Mouse (Mus musculus) kidney, postnatal 0 days (tissue): ENCODE measurements around the gene Mrpl52. TPM values are rescaled to one million over a fixed set of nuclear protein-coding genes. Genes with fewer than 3 reads are reported as not detected.
A peak's percentile ranks its signal among the peaks of the same experiment; 100 is the strongest.

Experiments used
- ATAC-seq: fragments of 200-750 bp; cut with Nextera tagmentation; replicated peaks from 2 replicates; pipeline ENCODE4 v1.8.0; 2017; ENCODE audit warnings: low read depth, moderate number of reproducible peaks, moderate TSS enrichment, moderate library complexity; ENCODE audit not compliant: low FRiP score
- DNase-seq: peaks from one replicate; pipeline ENCODE4 v3.0.0-alpha.2; 2016; ENCODE audit warnings: low spot score
- H3K27ac ChIP-seq: fragments of 300-500 bp; sonication (generic); 2 replicates; pipeline ENCODE4 v1.5.1; 2014; ENCODE audit warnings: mild to moderate bottlenecking
- H3K27me3 ChIP-seq: fragments of 300-500 bp; sonication (generic); 2 replicates; pipeline ENCODE4 v1.6.1; 2014; ENCODE audit warnings: low read length, mixed read lengths; ENCODE audit not compliant: insufficient read depth
- H3K36me3 ChIP-seq: fragments of 300-500 bp; sonication (generic); 2 replicates; pipeline ENCODE4 v1.6.1; 2014; ENCODE audit warnings: low read length, mixed read lengths; ENCODE audit not compliant: insufficient read depth
- H3K4me1 ChIP-seq: fragments of 300-500 bp; sonication (generic); replicated peaks from 2 replicates; pipeline ENCODE4 v1.6.1; 2014; ENCODE audit warnings: antibody characterized with exemption, low read length, mixed read lengths; ENCODE audit not compliant: insufficient read depth
- H3K4me2 ChIP-seq: fragments of 300-500 bp; sonication (generic); 2 replicates; pipeline ENCODE4 v1.6.1; 2014; ENCODE audit warnings: mild to moderate bottlenecking, low read length, moderate library complexity, mixed read lengths
- H3K4me3 ChIP-seq: fragments of 300-500 bp; sonication (generic); replicated peaks from 2 replicates; pipeline ENCODE4 v1.5.1; 2014; ENCODE audit warnings: low read depth, low read length
- H3K9ac ChIP-seq: fragments of 300-500 bp; sonication (generic); 2 replicates; pipeline ENCODE4 v1.6.1; 2014; ENCODE audit warnings: low read depth, low read length
- H3K9me3 ChIP-seq: fragments of 300-500 bp; sonication (generic); replicated peaks from 2 replicates; pipeline ENCODE4 v1.6.1; 2016; ENCODE audit warnings: low read length, inconsistent platforms, mixed read lengths
- CTCF ChIP-seq: IDR thresholded peaks from 2 replicates; pipeline ENCODE4 v1.5.1; 2016; ENCODE audit warnings: antibody characterized with exemption, low read depth, mild to moderate bottlenecking, moderate library complexity
- WGBS: fragments of 180-500 bp; shearing (Covaris S2); extraction: QIAGEN DNeasy Blood & Tissue Kit; methylation state at CpG from one replicate; pipeline ENCODE4 v1.1.7; 2014; 5-methylcytosine and 5-hydroxymethylcytosine counted together
- polyA plus RNA-seq: library from polyadenylated mRNA; unstranded; fragments of >200 nt; fragmentation: Nextera tagmentation; extraction: Ambion mirVana; gene quantifications from 2 replicates; pipeline ENCODE4 v1.2.1, GENCODE M21; 2015

Gene Mrpl52
- polyA plus RNA-seq, 1 experiment from 2014 or later = 408 TPM

DNA sequence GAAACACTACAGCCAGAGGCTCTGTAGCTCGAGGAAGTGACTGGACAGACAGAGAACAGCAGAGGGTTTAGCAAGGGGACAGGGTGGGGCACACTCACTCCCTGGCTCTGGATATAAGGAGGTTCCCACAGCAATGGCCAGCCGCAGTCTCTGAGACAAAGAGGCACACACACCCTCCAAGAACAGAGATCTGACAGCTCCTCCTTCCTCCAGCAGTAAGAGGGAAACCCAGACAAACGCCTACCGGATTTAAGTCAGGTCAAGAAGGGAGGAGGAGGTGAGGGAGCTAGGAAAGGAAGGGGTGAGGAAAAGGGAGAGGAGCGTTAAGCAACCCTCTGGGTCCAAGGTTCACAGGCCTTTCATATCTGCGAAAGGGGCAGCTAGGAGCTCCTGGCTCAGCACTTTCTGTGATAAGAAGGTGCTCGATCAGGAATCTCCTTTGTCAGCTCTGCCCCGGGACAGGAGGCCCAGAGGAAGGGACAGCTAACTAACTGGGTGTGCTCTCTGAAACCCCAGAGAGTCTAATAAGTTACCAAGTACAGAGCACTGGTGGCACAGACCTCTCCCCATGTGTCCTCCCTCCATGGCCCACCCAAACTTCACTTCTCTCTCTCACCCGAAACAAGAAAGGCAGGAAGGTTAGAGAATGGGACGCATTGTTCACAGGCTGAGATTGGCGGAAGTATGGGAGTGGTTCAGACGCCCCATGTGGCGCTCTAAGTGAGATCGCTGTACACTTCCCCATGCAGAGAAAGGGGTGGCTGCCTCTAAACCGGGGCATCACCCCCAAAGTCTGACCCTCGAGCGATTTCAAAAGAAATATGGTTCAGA is 16.5 kb upstream of the Mrpl52 start:
- H3K4me3 ChIP-seq = no peak overlapping the region; the same call in 1 of the 2 replicates

DNA sequence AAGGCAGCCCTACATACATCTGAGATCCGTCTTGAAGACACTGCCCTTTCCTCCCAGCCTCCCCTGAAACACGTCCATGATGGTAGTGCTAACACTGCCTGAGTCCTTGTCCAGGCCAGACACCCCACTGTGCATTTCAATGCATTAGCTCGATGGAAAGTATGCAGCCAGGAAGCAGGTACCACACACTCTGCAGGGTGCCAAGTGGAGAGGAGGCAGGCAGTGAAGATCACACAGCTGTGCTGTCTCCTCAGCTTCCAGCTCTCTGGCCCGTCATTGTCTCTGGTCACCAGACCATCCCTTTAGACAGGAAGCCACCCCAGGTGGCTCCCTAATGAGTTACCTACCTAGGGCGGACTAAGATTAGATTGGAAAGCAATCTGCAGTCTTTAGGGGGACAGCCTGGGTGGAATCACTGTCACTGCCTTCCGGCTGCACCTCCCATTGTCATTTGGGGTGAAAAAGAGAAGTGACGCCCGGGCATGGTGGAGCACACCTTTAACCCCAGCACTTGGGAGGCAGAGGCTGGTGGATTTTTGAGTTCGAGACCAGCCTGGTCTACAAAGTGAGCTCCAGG is 14.6 kb upstream of the Mrpl52 start:
- ATAC-seq (no peak), DNase-seq (no peak)
- Histone ChIP-seq H3K9ac (no peak overlapping the region), H3K4me3 (no peak overlapping the region), H3K4me1 (peaks cover 26% of the 10 kb centered on the region), H3K4me2 (no peak overlapping the region), H3K36me3 (no peaks in the 10 kb centered on the region), H3K27ac (no peak overlapping the region), H3K9me3 (no peaks in the 10 kb centered on the region), H3K27me3 (no peaks in the 10 kb centered on the region)
- WGBS = 66% methylated on average over 9 of the region's 9 CpGs
- no peak for TF ChIP-seq CTCF

More for the DNA sequence above, 16.5 kb upstream of the Mrpl52 start:
- Histone ChIP-seq H3K27ac (peak overlapping the region; percentile 77), H3K9ac (peak overlapping the region; percentile 0; the same call in 1 of the 2 replicates), H3K9me3 (no peaks in the 10 kb centered on the region), H3K27me3 (no peaks in the 10 kb centered on the region), H3K4me2 (peak overlapping the region; percentile 44), H3K4me1 (peaks cover 21% of the 10 kb centered on the region), H3K36me3 (no peaks in the 10 kb centered on the region)
- ATAC-seq (peak; percentile 50; the same call in 1 of the 2 replicates), DNase-seq (no peak)
- TF ChIP-seq CTCF = no peak
- 36% methylated on average over 17 of the region's 17 CpGs for WGBS

DNA sequence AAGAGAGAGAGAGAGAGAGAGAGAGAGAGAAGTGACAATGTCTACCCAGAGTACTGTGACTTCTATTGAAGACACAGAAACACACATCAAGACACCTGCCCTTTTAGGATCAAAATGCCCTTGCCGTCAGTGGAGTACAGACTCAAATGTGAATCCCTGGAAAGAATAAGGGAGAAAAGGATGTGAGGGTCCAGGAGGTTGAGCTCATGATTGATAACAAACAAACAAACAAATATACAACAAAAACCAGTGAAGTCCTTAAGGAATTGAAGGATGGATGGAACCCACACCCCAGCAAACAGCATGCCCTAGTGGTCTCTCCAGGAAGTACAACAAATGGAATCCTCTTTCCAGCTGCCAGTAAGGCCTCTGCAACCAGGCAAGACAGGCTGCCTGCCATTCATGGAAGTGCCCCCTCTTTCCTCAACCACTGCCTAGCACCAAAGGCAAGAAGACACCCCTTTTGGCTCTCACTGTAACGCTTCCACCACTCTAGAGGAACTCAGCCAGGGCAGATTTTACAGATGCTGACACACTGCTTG is 14.0 kb upstream of the Mrpl52 start:
- WGBS = 47% methylated on average over 2 of the region's 2 CpGs
- peak overlapping the region; percentile 52 for H3K4me2 ChIP-seq
- ATAC-seq (no peak), DNase-seq (peak; percentile 80)
- H3K9ac ChIP-seq = no peak overlapping the region
- no peaks in the 10 kb centered on the region for H3K36me3 ChIP-seq
- no peaks in the 10 kb centered on the region for H3K9me3 ChIP-seq
- 0 out of 2 replicates have a peak overlapping the region, but pooled peaks have one; percentile 8 for H3K27ac ChIP-seq
- no peak overlapping the region for H3K4me3 ChIP-seq
- H3K4me1 ChIP-seq = peaks cover 32% of the 10 kb centered on the region
- TF ChIP-seq CTCF = peak; percentile 97
- H3K27me3 ChIP-seq = no peaks in the 10 kb centered on the region

DNA sequence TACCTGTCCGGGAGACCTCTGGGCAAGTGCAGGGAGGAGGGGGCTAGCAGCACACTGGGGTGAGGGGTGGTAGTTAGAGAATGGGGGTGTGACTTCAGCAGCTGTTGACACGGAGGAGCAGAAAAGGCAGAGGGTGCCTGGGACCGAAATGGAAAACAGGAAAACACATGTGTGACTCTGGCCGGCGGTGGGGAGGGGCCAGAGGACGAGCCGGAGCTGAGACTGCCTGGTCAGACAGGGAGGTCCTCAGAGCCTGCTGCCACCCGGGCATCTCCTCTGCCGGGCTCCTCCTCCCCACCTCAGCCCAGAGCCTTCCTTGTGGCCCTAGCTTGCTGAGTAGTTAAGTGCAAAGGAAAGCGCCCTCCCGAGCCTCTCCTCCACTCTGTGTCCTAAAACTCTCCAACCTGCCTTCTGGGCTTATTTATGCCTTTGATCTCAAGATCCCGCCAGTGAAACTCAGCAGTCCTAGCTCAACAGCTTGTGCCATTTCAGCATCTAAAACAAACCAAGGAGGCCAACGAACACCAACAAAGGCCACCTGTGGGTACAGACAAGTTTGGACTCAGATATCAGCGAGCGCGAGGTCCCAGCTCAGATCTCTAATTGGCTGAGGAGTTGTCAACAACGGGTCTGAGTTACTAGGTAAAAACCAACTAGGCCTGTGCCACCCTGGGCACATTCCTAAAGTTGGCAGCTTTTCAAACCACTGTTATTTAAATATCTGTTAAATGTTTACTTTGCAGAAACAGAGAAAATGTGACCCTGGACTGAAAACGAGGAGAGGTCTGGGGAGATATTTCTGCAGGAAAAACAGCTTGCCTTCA is 12.6 kb upstream of the Mrpl52 start:
- peak; percentile 52 for ATAC-seq
- Histone ChIP-seq H3K9ac (peak overlapping the region; percentile 28), H3K4me2 (peak overlapping the region; percentile 52), H3K9me3 (no peaks in the 10 kb centered on the region), H3K4me1 (peaks cover 33% of the 10 kb centered on the region), H3K27me3 (no peaks in the 10 kb centered on the region), H3K27ac (peak overlapping the region; percentile 71; the same call in 1 of the 2 replicates), H3K36me3 (no peaks in the 10 kb centered on the region), H3K4me3 (peak overlapping the region; percentile 14; the same call in 1 of the 2 replicates)
- no peak for TF ChIP-seq CTCF
- DNase-seq = no peak
- WGBS = 9% methylated on average over 18 of the region's 18 CpGs

DNA sequence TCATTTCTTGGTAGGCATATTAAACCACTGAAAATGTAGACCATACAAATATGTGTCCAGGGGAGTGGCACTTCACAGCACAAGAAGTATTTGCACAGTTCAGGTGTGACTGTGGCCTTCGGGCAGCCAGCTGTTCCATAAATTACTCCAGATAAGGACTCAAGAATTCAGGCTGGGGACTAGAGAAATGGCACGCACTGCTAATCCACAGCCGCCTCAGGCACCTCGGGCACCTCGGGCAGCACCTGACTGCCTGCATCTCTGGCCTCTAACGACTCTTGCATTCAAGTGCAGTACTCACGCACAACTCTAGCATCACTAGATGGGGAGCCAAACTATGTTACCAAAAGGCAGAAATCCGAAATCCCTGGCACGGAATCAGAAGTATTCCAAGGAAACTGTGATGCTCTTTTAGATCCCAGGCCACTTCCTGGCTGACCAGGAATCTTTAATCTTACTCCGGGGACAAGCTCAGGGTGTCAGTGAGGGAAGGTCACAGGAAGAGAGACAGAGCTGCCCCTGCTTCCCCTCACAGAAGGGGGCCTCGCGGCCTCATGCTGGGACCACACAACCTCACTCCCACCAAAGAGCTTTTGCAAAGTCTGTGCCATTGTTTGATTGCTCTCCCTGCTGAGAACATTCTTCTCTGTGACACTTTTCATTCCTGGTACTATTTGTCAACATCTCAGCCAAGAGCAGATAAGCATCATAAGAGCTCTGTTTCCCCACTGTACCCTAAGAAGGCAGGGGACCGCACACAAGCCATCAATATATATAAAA is 11.3 kb upstream of the Mrpl52 start:
- H3K4me3 ChIP-seq = no peak overlapping the region
- H3K4me2 ChIP-seq = no peak overlapping the region
- TF ChIP-seq CTCF = no peak
- no peaks in the 10 kb centered on the region for H3K27me3 ChIP-seq
- no peaks in the 10 kb centered on the region for H3K36me3 ChIP-seq
- DNase-seq = no peak
- peaks cover 29% of the 10 kb centered on the region for H3K4me1 ChIP-seq
- H3K27ac ChIP-seq = no peak overlapping the region
- 28% methylated on average over 13 of the region's 13 CpGs for WGBS
- ATAC-seq = no peak
- H3K9me3 ChIP-seq = no peaks in the 10 kb centered on the region
- no peak overlapping the region for H3K9ac ChIP-seq
